Mouse (Mus musculus) heart, embryonic 13.5 days (tissue): ENCODE results near the gene Thsd7b. TPM values are rescaled to one million over a fixed set of nuclear protein-coding genes. Genes with fewer than 3 reads are reported as not detected.
"Not testable (repeated sequence)": the region's sequence is repeated elsewhere in the genome, so short reads cannot be mapped to it uniquely, and the experiment has no call there.

ENCODE experiments used
- ATAC-seq: fragments of 200-750 bp; cut with Nextera tagmentation; 2 replicates; pipeline ENCODE4 v1.8.0; 2017; ENCODE audit warnings: moderate TSS enrichment; ENCODE audit not compliant: insufficient number of reproducible peaks, low FRiP score, low TSS enrichment; ENCODE audit errors: extremely low read depth
- H3K27ac ChIP-seq: fragments of 300-500 bp; sonication (generic); replicated peaks from 2 replicates; pipeline ENCODE4 v1.5.1; 2015; ENCODE audit warnings: moderate library complexity, mild to moderate bottlenecking, inconsistent platforms
- H3K27me3 ChIP-seq: fragments of 300-500 bp; sonication (generic); replicated peaks from 2 replicates; pipeline ENCODE4 v1.6.1; 2015; ENCODE audit warnings: mild to moderate bottlenecking, inconsistent platforms
- H3K36me3 ChIP-seq: fragments of 300-500 bp; sonication (generic); 2 replicates; pipeline ENCODE4 v1.6.1; 2015; ENCODE audit warnings: mild to moderate bottlenecking, inconsistent platforms
- H3K4me1 ChIP-seq: fragments of 300-500 bp; sonication (generic); 2 replicates; pipeline ENCODE4 v1.6.1; 2015; ENCODE audit warnings: inconsistent platforms
- H3K4me2 ChIP-seq: fragments of 300-500 bp; sonication (generic); 2 replicates; pipeline ENCODE4 v1.6.1; 2015; ENCODE audit warnings: inconsistent platforms, mild to moderate bottlenecking, moderate library complexity
- H3K4me3 ChIP-seq: fragments of 300-500 bp; sonication (generic); 2 replicates; pipeline ENCODE4 v1.5.1; 2015; ENCODE audit warnings: moderate library complexity, mild to moderate bottlenecking, inconsistent platforms
- H3K9ac ChIP-seq: fragments of 300-500 bp; sonication (generic); 2 replicates; pipeline ENCODE4 v1.6.1; 2015; ENCODE audit warnings: inconsistent platforms, mild to moderate bottlenecking, moderate library complexity
- H3K9me3 ChIP-seq: fragments of 300-500 bp; sonication (generic); 2 replicates; pipeline ENCODE4 v1.6.1; 2016; ENCODE audit warnings: inconsistent platforms
- WGBS: fragments of 180-500 bp; shearing (Covaris S2); methylation state at CpG from one replicate; pipeline ENCODE4 v1.1.7; 2015; ENCODE audit warnings: mixed read lengths; 5-methylcytosine and 5-hydroxymethylcytosine counted together
- polyA plus RNA-seq: library from polyadenylated mRNA; unstranded; fragments of >200 nt; fragmentation: Nextera tagmentation; extraction: Ambion mirVana; gene quantifications from 2 replicates; pipeline ENCODE4 v1.2.1, GENCODE M21; 2015

Gene Thsd7b
- polyA plus RNA-seq, 1 experiment from 2014 or later, result 4.6 TPM

GRCm38 (mm10) chr1:129963166-129963565 is 690.1 kb downstream of the Thsd7b start:
- ATAC-seq, result no peak
- Histone ChIP-seq H3K27me3 (no peaks in the 10 kb centered on the region), H3K4me3 (no peak overlapping the region), H3K4me1 (no peaks in the 10 kb centered on the region), H3K36me3 (no peaks in the 10 kb centered on the region), H3K9me3 (no peaks in the 10 kb centered on the region), H3K27ac (no peak overlapping the region), H3K4me2 (no peak overlapping the region), H3K9ac (no peak overlapping the region)
- WGBS, result 85% methylated on average over 2 of the region's 2 CpGs

GRCm38 (mm10) chr1:129989247-129989646 is 716.1 kb downstream of the Thsd7b start:
- not testable (repeated sequence) for H3K27me3 ChIP-seq, H3K4me3 ChIP-seq, H3K36me3 ChIP-seq, H3K9me3 ChIP-seq, H3K9ac ChIP-seq, H3K27ac ChIP-seq, H3K4me1 ChIP-seq, ATAC-seq, H3K4me2 ChIP-seq

GRCm38 (mm10) chr1:129990821-129991220 is 717.7 kb downstream of the Thsd7b start:
- H3K4me3 ChIP-seq, result no peak overlapping the region
- 49% methylated on average over 2 of the region's 2 CpGs for WGBS
- H3K4me2 ChIP-seq, result no peak overlapping the region

GRCm38 (mm10) chr1:130055012-130055411 is 781.9 kb downstream of the Thsd7b start:
- no peak overlapping the region for H3K27ac ChIP-seq
- no peak overlapping the region for H3K9ac ChIP-seq
- no peak for ATAC-seq
- no peaks in the 10 kb centered on the region for H3K9me3 ChIP-seq
- H3K4me2 ChIP-seq, result no peak overlapping the region
- H3K27me3 ChIP-seq, result no peaks in the 10 kb centered on the region
- no peaks in the 10 kb centered on the region for H3K36me3 ChIP-seq
- H3K4me1 ChIP-seq, result no peaks in the 10 kb centered on the region
- no peak overlapping the region for H3K4me3 ChIP-seq

More at GRCm38 (mm10) chr1:129990821-129991220, 717.7 kb downstream of the Thsd7b start:
- H3K9ac ChIP-seq, result no peak overlapping the region
- H3K27ac ChIP-seq, result no peak overlapping the region
- no peaks in the 10 kb centered on the region for H3K9me3 ChIP-seq
- no peaks in the 10 kb centered on the region for H3K27me3 ChIP-seq
- ATAC-seq, result no peak
- H3K4me1 ChIP-seq, result no peaks in the 10 kb centered on the region
- no peaks in the 10 kb centered on the region for H3K36me3 ChIP-seq

- Histone ChIP-seq H3K27me3 (no peaks in the 10 kb centered on the region), H3K4me3 (no peak overlapping the region), H3K36me3 (no peaks in the 10 kb centered on the region), H3K9ac (no peak overlapping the region), H3K4me1 (no peaks in the 10 kb centered on the region), H3K4me2 (no peak overlapping the region), H3K27ac (no peak overlapping the region), H3K9me3 (0 out of 2 replicates have a peak, but pooled peaks cover 4% of the 10 kb centered on the region)
- no peak for ATAC-seq
Measured at GRCm38 (mm10) chr1:130062105-130062504, 789.0 kb downstream of the Thsd7b start.

- H3K27me3 ChIP-seq, result no peaks in the 10 kb centered on the region
- H3K4me3 ChIP-seq, result no peak overlapping the region
- no peak overlapping the region for H3K4me2 ChIP-seq
- WGBS, result 70% methylated on average over 3 of the region's 3 CpGs
- ATAC-seq, result no peak
- 0 out of 2 replicates have a peak, but pooled peaks cover 4% of the 10 kb centered on the region for H3K9me3 ChIP-seq
- H3K9ac ChIP-seq, result no peak overlapping the region
- no peaks in the 10 kb centered on the region for H3K36me3 ChIP-seq
- H3K27ac ChIP-seq, result no peak overlapping the region
- H3K4me1 ChIP-seq, result no peaks in the 10 kb centered on the region
Measured at GRCm38 (mm10) chr1:130066193-130066959, 793.3 kb downstream of the Thsd7b start.

GRCm38 (mm10) chr1:130083788-130084187 is 810.7 kb downstream of the Thsd7b start:
- no peak overlapping the region for H3K27ac ChIP-seq

GRCm38 (mm10) chr1:130085207-130085606 is 812.1 kb downstream of the Thsd7b start:
- 46% methylated on average over 3 of the region's 3 CpGs for WGBS

More at GRCm38 (mm10) chr1:130083788-130084187, 810.7 kb downstream of the Thsd7b start:
- Histone ChIP-seq H3K4me2 (no peak overlapping the region), H3K4me1 (no peaks in the 10 kb centered on the region), H3K9ac (no peak overlapping the region), H3K4me3 (no peak overlapping the region), H3K36me3 (no peaks in the 10 kb centered on the region), H3K9me3 (no peaks in the 10 kb centered on the region), H3K27me3 (no peaks in the 10 kb centered on the region)
- WGBS, result 55% methylated on average over 2 of the region's 2 CpGs
- no peak for ATAC-seq

GRCm38 (mm10) chr1:130085910-130086309 is 812.8 kb downstream of the Thsd7b start:
- Histone ChIP-seq H3K27ac (no peak overlapping the region), H3K36me3 (no peaks in the 10 kb centered on the region), H3K4me3 (no peak overlapping the region), H3K27me3 (no peaks in the 10 kb centered on the region), H3K9me3 (no peaks in the 10 kb centered on the region), H3K4me2 (no peak overlapping the region), H3K9ac (no peak overlapping the region), H3K4me1 (no peaks in the 10 kb centered on the region)
- no peak for ATAC-seq
- WGBS, result 73% methylated on average over 2 of the region's 2 CpGs

More at GRCm38 (mm10) chr1:130085207-130085606, 812.1 kb downstream of the Thsd7b start:
- Histone ChIP-seq H3K4me1 (no peaks in the 10 kb centered on the region), H3K36me3 (no peaks in the 10 kb centered on the region), H3K4me3 (no peak overlapping the region), H3K27me3 (no peaks in the 10 kb centered on the region), H3K4me2 (no peak overlapping the region), H3K9ac (no peak overlapping the region), H3K9me3 (no peaks in the 10 kb centered on the region), H3K27ac (no peak overlapping the region)
- no peak for ATAC-seq

GRCm38 (mm10) chr1:130099227-130099626 is 826.1 kb downstream of the Thsd7b start:
- 65% methylated on average over 2 of the region's 2 CpGs for WGBS
- H3K36me3 ChIP-seq, result no peaks in the 10 kb centered on the region
- no peak overlapping the region for H3K4me2 ChIP-seq
- H3K9me3 ChIP-seq, result no peaks in the 10 kb centered on the region
- no peak for ATAC-seq
- no peak overlapping the region for H3K27ac ChIP-seq
- no peaks in the 10 kb centered on the region for H3K27me3 ChIP-seq
- no peak overlapping the region for H3K4me3 ChIP-seq
- H3K4me1 ChIP-seq, result no peaks in the 10 kb centered on the region
- no peak overlapping the region for H3K9ac ChIP-seq

- Histone ChIP-seq H3K27ac (no peak overlapping the region), H3K9ac (no peak overlapping the region), H3K9me3 (no peaks in the 10 kb centered on the region), H3K4me1 (peaks cover 8% of the 10 kb centered on the region; the same call in 1 of the 2 replicates), H3K36me3 (no peaks in the 10 kb centered on the region), H3K4me3 (no peak overlapping the region), H3K4me2 (no peak overlapping the region), H3K27me3 (no peaks in the 10 kb centered on the region)
- 20% methylated on average over 1 of the region's 1 CpGs for WGBS
- no peak for ATAC-seq
Measured at GRCm38 (mm10) chr1:130112580-130113314, 839.6 kb downstream of the Thsd7b start.
